Mouse (Mus musculus) spleen, adult 2 months (tissue): ENCODE measurements around the gene Sh3d21.

Experiments used
- CTCF ChIP-seq: fragments of 200-500 bp; IDR thresholded peaks from 2 replicates; pipeline ENCODE4 v1.5.1; 2011; ENCODE audit warnings: mild to moderate bottlenecking, inconsistent platforms; ENCODE audit not compliant: insufficient read depth, insufficient read length, insufficient replicate concordance; ENCODE audit errors: extremely low read depth
- POLR2A ChIP-seq: fragments of 200-500 bp; IDR thresholded peaks from 2 replicates; pipeline ENCODE4 v1.6.1; 2011; ENCODE audit warnings: low read depth, low read length, inconsistent platforms

- TF ChIP-seq CTCF (no peak), POLR2A (no peak)
These were observed 37.4 kb upstream of the Sh3d21 start for GRCm38 (mm10) chr4:126200656-126201055.
